Mouse (Mus musculus): ENCODE data around the gene Zfp655. TPM values are rescaled to one million over a fixed set of nuclear protein-coding genes. Genes with fewer than 3 reads are reported as not detected.

Zfp655 gene
- total RNA-seq, 1 experiment from 2014 or later, result 51.3 TPM

Other genes starting within 250 kb of the Zfp655 start
- gene Gm4871, start 199.0 kb upstream of the Zfp655 start, total RNA-seq (2017), result not detected in 2 replicates
- gene 1700018F24Rik, start 188.7 kb upstream of the Zfp655 start, total RNA-seq (2017), result not detected in 2 replicates
- 51.2 and 80.2 TPM in 2 replicates for gene Arpc1a, start 147.9 kb upstream of the Zfp655 start, total RNA-seq (2017)
- not detected in 2 replicates for gene Kpna7, start 147.7 kb upstream of the Zfp655 start, total RNA-seq (2017)
- gene Arpc1b, start 117.5 kb upstream of the Zfp655 start, total RNA-seq (2017), result 124 and 175 TPM in 2 replicates
- 106 and 177 TPM in 2 replicates for gene Pdap1, start 91.5 kb upstream of the Zfp655 start, total RNA-seq (2017)
- 236 and 293 TPM in 2 replicates for gene Bud31, start 91.4 kb upstream of the Zfp655 start, total RNA-seq (2017)
- gene Ptcd1, start 64.6 kb upstream of the Zfp655 start, total RNA-seq (2017), result 16.7 and 20.0 TPM in 2 replicates
- gene Cpsf4, start 64.5 kb upstream of the Zfp655 start, total RNA-seq (2017), result 44.4 and 44.5 TPM in 2 replicates
- 48.2 and 118 TPM in 2 replicates for gene Atp5j2, start 39.7 kb upstream of the Zfp655 start, total RNA-seq (2017)
- 30.3 and 38.6 TPM in 2 replicates for gene Zkscan14, start 29.8 kb upstream of the Zfp655 start, total RNA-seq (2017)
- 7.1 and 10.1 TPM in 2 replicates for gene Zkscan5, start 27.2 kb upstream of the Zfp655 start, total RNA-seq (2017)
- gene Zscan25, start 48.8 kb downstream of the Zfp655 start, total RNA-seq (2017), result 6.6 and 10.6 TPM in 2 replicates
- not detected in 2 replicates for gene Cyp3a57, start 113.6 kb downstream of the Zfp655 start, total RNA-seq (2017)
- gene Cyp3a16, start 238.0 kb downstream of the Zfp655 start, total RNA-seq (2017), result not detected in 2 replicates

Measured in hematopoietic stem cell, adult 5-6 weeks (primary cell).